Mouse (Mus musculus): ENCODE measurements around the gene Arid1a.
"Not testable (repeated sequence)": the region's sequence is repeated elsewhere in the genome, so short reads cannot be mapped to it uniquely, and the experiment has no call there.

The Arid1a gene

GRCm38 (mm10) chr4:133673666-133674330 is 82.8 kb downstream of the Arid1a start:
- DNase-seq, result no peak

- no peak for DNase-seq
Measured at GRCm38 (mm10) chr4:133672845-133673647, 83.5 kb downstream of the Arid1a start.

GRCm38 (mm10) chr4:133671881-133672844 is 84.4 kb downstream of the Arid1a start, which contains the start of gene Pigv:
Gene Pigv, minus strand, starts transcription at chr4:133672647.
- peak; percentile 89 for DNase-seq

GRCm38 (mm10) chr4:133671184-133671880 is 85.2 kb downstream of the Arid1a start:
- DNase-seq, result peak; percentile 81

GRCm38 (mm10) chr4:133669652-133670210 is 86.8 kb downstream of the Arid1a start:
- DNase-seq, result no peak

GRCm38 (mm10) chr4:133668537-133668936 is 88.0 kb downstream of the Arid1a start:
- DNase-seq, result no peak

- DNase-seq, result no peak
Measured at GRCm38 (mm10) chr4:133666199-133666598, 90.4 kb downstream of the Arid1a start.

GRCm38 (mm10) chr4:133665118-133665517 is 91.5 kb downstream of the Arid1a start:
- DNase-seq, result no peak

GRCm38 (mm10) chr4:133662945-133663344 is 93.6 kb downstream of the Arid1a start:
- DNase-seq, result no peak

GRCm38 (mm10) chr4:133662421-133662820 is 94.1 kb downstream of the Arid1a start:
- DNase-seq, result no peak

- peak; percentile 95 for DNase-seq
Measured at GRCm38 (mm10) chr4:133660193-133661155, 96.1 kb downstream of the Arid1a start.

GRCm38 (mm10) chr4:133659497-133660192 is 96.9 kb downstream of the Arid1a start:
- DNase-seq, result peak; percentile 83

GRCm38 (mm10) chr4:133658729-133659128 is 97.8 kb downstream of the Arid1a start:
- DNase-seq, result no peak

GRCm38 (mm10) chr4:133657829-133658458 is 98.6 kb downstream of the Arid1a start:
- DNase-seq, result no peak

GRCm38 (mm10) chr4:133656997-133657396 is 99.6 kb downstream of the Arid1a start:
- peak; percentile 22 for DNase-seq

- peak; percentile 83 for DNase-seq
Measured at GRCm38 (mm10) chr4:133656294-133656693, 100.3 kb downstream of the Arid1a start.

GRCm38 (mm10) chr4:133654070-133654469 is 102.5 kb downstream of the Arid1a start:
- DNase-seq, result not testable (repeated sequence)

GRCm38 (mm10) chr4:133652746-133653145 is 103.8 kb downstream of the Arid1a start:
- DNase-seq, result no peak

GRCm38 (mm10) chr4:133651986-133652385 is 104.6 kb downstream of the Arid1a start:
- DNase-seq, result no peak

- DNase-seq, result no peak
Measured at GRCm38 (mm10) chr4:133651445-133651844, 105.1 kb downstream of the Arid1a start.
